Mouse (Mus musculus) thymus, adult 2 months (tissue): ENCODE results near the gene Phb2. TPM values are rescaled to one million over a fixed set of nuclear protein-coding genes. Genes with fewer than 3 reads are reported as not detected.

Source experiments
- DNase-seq: peaks from one replicate; pipeline ENCODE4 v3.0.0; 2021
- H3K27ac ChIP-seq: fragments of 200-500 bp; 2 replicates; pipeline ENCODE4 v1.5.1; 2012; ENCODE audit warnings: low read length, control low read depth; ENCODE audit not compliant: control insufficient read depth, insufficient read depth
- H3K27me3 ChIP-seq: fragments of 200-500 bp; 2 replicates; pipeline ENCODE4 v1.6.1; 2012; ENCODE audit warnings: mild to moderate bottlenecking, low read length, moderate library complexity, mixed read lengths; ENCODE audit not compliant: control insufficient read depth, insufficient read depth
- H3K36me3 ChIP-seq: fragments of 200-500 bp; 2 replicates; pipeline ENCODE4 v1.6.1; 2012; ENCODE audit warnings: mild to moderate bottlenecking, low read length, moderate library complexity; ENCODE audit not compliant: control insufficient read depth, insufficient read depth
- H3K4me1 ChIP-seq: fragments of 200-500 bp; replicated peaks from 2 replicates; pipeline ENCODE4 v1.6.1; 2012; ENCODE audit warnings: low read length; ENCODE audit not compliant: control insufficient read depth, insufficient read depth
- H3K4me3 ChIP-seq: fragments of 200-500 bp; 2 replicates; pipeline ENCODE4 v1.5.1; 2012; ENCODE audit warnings: mild to moderate bottlenecking, low read length, control low read depth, moderate library complexity; ENCODE audit not compliant: control insufficient read depth, insufficient read depth
- CTCF ChIP-seq: fragments of 200-500 bp; IDR thresholded peaks from 2 replicates; pipeline ENCODE4 v1.5.1; 2012; ENCODE audit warnings: mild to moderate bottlenecking, control low read depth, low read length, moderate library complexity, borderline replicate concordance; ENCODE audit not compliant: control insufficient read depth, poor library complexity, insufficient read depth; ENCODE audit errors: extremely low read depth
- POLR2A ChIP-seq: fragments of 200-500 bp; IDR thresholded peaks from 2 replicates; pipeline ENCODE4 v1.6.1; 2012; ENCODE audit warnings: mild to moderate bottlenecking, low read length, control low read depth, moderate library complexity; ENCODE audit not compliant: control insufficient read depth, poor library complexity, insufficient read depth; ENCODE audit errors: extremely low read depth
- WGBS: fragments of 180-500 bp; shearing (Covaris S2); methylation state at CpG from one replicate; pipeline ENCODE4 v1.1.7; 2018; 5-methylcytosine and 5-hydroxymethylcytosine counted together
- polyA plus RNA-seq: library from polyadenylated mRNA; depleted of rRNA; stranded (reverse); fragments of >200 nt; gene quantifications from 2 replicates; pipeline ENCODE4 v1.2.3, GENCODE M21; 2012

The Phb2 gene
- polyA plus RNA-seq, 1 experiment: 150 TPM

DNA sequence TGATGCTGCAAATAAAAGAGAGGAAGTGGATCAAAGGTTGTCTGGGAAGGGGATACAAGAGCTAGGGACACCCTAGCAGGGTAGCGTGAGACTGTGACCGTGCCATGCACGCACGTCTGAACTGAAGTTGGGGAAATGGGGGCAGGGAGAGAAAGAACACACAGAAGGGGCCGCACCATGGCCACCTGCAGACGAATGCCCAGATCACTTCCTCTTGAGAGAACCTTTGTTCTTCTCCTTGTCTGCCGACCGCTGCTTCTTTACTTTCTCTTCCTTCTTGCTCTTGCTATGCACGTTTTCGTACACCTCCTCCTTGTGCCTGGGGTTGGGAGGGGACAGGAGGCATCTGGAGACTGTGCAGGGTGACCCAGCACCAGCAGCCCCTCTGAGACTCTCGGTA lies 8.8 kb downstream of the Phb2 start:
- WGBS: 3% methylated on average over 11 of the region's 11 CpGs
- peak overlapping the region; percentile 81 for H3K27ac ChIP-seq
- peak overlapping the region; percentile 10 for H3K4me3 ChIP-seq
- TF ChIP-seq CTCF (no peak), POLR2A (0 out of 2 replicates have a peak, but pooled peaks have one; percentile 10)
- H3K27me3 ChIP-seq: no peaks in the 10 kb centered on the region
- peaks cover 26% of the 10 kb centered on the region for H3K36me3 ChIP-seq
- peaks cover 48% of the 10 kb centered on the region for H3K4me1 ChIP-seq
- no peak for DNase-seq

DNA sequence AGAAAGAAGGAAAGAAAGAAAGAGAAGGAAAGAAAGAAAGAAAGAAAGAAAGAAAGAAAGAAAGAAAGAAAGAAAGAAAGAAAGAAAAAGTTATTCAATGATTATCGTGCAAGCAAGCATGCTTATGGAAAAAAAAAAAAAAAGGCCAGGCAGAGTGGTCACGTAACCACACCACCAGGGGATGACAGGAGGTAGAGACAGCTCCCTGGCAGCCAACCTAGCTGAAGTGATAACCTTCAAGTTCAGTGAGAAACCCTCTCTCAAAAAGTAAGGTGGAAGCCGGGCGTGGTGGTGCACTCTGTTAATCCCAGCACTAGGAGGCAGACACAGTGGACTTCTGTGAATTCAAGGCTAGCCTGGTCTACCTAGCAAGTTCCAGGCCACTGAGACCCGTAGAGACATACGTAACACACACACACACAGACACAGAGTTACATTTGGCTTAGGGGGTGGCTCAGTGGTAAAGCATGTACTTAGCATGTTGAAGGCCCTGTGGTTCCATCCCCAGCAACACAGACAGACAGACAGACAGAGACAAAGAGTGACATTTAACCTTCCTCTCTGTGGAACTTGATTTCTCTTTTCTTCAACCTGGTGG lies 10.8 kb downstream of the Phb2 start:
- WGBS: 68% methylated on average over 6 of the region's 6 CpGs
- peak overlapping the region; percentile 64 for H3K27ac ChIP-seq
- no peaks in the 10 kb centered on the region for H3K27me3 ChIP-seq
- no peak overlapping the region for H3K4me3 ChIP-seq
- H3K36me3 ChIP-seq: peaks cover 33% of the 10 kb centered on the region
- peaks cover 48% of the 10 kb centered on the region for H3K4me1 ChIP-seq
- no peak for DNase-seq
- no peak for TF ChIP-seq POLR2A
- no peak for TF ChIP-seq CTCF

DNA sequence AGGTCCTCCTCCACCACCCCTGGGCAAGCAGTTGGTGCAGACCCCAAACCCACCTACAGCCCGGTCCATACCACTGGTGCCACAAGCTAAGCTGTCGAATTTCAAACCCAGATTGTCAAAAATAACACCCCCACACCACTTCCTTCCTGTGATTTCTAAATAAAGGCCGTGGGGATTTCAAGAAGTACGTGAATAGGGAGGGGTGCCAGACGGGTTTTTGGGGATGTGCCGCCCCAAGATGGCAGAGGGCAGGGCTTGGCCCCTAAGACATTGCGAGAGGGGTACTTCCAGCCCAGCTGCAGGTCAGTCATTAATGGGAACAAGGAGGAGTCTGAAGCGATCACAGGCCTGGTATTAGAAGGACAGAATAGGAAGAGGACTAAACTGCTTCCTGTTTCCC lies 11.4 kb downstream of the Phb2 start:
- Histone ChIP-seq H3K27me3 (no peaks in the 10 kb centered on the region), H3K4me3 (no peak overlapping the region), H3K27ac (peak overlapping the region; percentile 64), H3K4me1 (peaks cover 52% of the 10 kb centered on the region), H3K36me3 (peaks cover 38% of the 10 kb centered on the region)
- no peak for DNase-seq
- no peak for TF ChIP-seq POLR2A
- no peak for TF ChIP-seq CTCF
- WGBS: 26% methylated on average over 8 of the region's 8 CpGs

DNA sequence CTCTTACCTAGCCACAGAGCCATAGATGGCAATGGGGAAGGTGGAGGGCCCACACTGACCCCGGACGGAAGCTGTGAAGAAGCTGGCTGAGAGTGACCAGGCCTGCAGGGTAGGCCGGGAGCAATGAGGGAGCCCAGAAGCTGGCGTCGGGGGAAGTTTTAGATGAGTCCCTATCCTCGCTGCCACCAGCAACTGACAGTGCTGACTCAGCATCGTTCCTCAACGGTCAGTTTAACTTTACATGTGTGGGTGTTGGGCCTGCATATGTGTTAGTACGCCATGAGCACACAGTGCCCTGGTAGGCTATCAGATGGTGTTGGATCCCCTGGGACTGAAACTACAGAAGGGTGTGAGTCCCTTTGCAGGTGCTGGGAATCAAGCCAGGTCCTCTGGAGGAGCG lies 12.3 kb downstream of the Phb2 start:
- H3K4me3 ChIP-seq: no peak overlapping the region
- DNase-seq: no peak
- peaks cover 55% of the 10 kb centered on the region for H3K4me1 ChIP-seq
- 98% methylated on average over 10 of the region's 10 CpGs for WGBS
- no peaks in the 10 kb centered on the region for H3K27me3 ChIP-seq
- TF ChIP-seq CTCF (no peak), POLR2A (no peak)
- no peak overlapping the region for H3K27ac ChIP-seq
- H3K36me3 ChIP-seq: peaks cover 44% of the 10 kb centered on the region

DNA sequence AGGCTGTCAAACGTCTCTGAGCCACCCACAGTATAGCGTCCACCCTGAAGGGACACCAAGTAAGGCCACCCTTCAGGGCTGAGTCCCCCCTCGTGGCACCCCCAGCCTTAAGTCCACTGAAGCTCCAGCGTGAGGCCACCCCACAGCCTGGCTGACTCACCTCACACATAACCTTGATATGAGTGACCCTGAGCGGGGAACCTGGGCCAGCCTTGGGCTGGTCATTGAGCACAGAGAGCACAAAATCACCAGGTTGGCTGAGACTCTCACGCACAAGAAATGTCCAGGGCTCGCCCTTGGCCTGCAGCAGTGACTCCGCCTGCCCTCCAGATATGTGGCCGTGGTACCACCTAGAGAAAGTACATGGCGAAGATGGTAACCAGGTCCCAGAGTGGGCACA lies 16.5 kb downstream of the Phb2 start:
- H3K27me3 ChIP-seq: no peaks in the 10 kb centered on the region
- DNase-seq: no peak
- peaks cover 41% of the 10 kb centered on the region for H3K36me3 ChIP-seq
- no peak overlapping the region for H3K4me3 ChIP-seq
- no peak for TF ChIP-seq POLR2A
- TF ChIP-seq CTCF: no peak
- H3K4me1 ChIP-seq: peaks cover 52% of the 10 kb centered on the region
- WGBS: 97% methylated on average over 10 of the region's 10 CpGs
- H3K27ac ChIP-seq: no peak overlapping the region

DNA sequence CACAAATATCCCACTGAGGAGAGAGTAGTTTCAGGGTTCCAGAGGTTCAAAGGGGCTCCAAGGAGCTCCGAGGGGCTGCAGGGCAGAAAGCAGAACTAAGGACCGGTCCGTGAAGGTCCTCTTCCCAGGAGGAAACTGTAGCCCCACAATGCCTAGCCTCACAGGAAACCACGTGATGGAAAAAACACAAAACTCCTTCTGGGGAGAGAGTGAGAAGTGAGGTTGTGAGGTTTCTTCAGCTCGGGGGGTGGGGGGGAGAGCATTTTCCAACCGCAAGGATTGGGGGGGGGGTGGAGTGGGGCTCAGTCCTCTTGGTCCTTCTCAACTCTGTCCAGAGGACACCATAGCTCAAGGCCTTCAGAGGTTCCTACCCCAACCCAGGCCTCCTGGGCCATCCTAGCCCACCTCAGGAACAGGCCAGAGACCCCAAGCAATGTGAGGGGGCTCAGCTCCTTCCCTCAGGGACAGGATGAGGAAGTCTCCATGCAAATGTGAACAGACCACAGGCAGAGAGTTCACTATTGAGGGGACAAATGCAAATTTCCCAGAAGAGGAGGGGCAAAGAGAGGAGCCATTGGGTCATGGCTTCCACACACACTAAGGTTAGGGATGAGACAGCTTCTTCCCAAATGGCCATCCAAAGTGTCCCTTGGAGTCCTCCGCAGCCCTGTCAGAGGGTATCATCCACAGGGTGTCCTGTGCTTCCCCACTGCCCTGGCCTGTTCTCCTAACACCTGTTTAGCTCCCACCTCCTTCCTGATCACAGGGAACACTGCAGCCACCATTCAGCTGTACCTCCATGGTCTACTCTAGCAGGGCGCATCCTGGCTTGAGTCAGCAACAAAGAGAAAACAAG lies 17.9 kb downstream of the Phb2 start:
- WGBS: 14% methylated on average over 8 of the region's 8 CpGs
- no peak for TF ChIP-seq POLR2A
- no peak for TF ChIP-seq CTCF
- peak overlapping the region; percentile 83 for H3K27ac ChIP-seq
- H3K27me3 ChIP-seq: no peaks in the 10 kb centered on the region
- peak overlapping the region; percentile 21 for H3K4me3 ChIP-seq
- peaks cover 42% of the 10 kb centered on the region for H3K4me1 ChIP-seq
- H3K36me3 ChIP-seq: peaks cover 33% of the 10 kb centered on the region
- DNase-seq: peak; percentile 62
